Mouse (Mus musculus): ENCODE measurements around the gene Cd101. TPM values are rescaled to one million over a fixed set of nuclear protein-coding genes. Genes with fewer than 3 reads are reported as not detected.

Cd101 gene
- total RNA-seq, 2 experiments from 2014 or later, result 3.5 to 9.7 TPM

Other genes with a start within 250 kb of the Cd101 start
- not detected in 2 replicates for gene Vtcn1, start 204.1 kb downstream of the Cd101 start, total RNA-seq (2015)
- gene Vtcn1, start 204.1 kb downstream of the Cd101 start, total RNA-seq (2017), result not detected in 2 replicates
- gene Trim45, start 107.4 kb downstream of the Cd101 start, total RNA-seq (2015), result 0.83 and 0.98 TPM in 2 replicates
- 2.4 and 4.4 TPM in 2 replicates for gene Trim45, start 107.4 kb downstream of the Cd101 start, total RNA-seq (2017)
- gene Ttf2, start 59.9 kb downstream of the Cd101 start, total RNA-seq (2015), result 16.0 and 20.7 TPM in 2 replicates
- gene Ttf2, start 59.9 kb downstream of the Cd101 start, total RNA-seq (2017), result 23.8 and 24.6 TPM in 2 replicates
- gene Ptgfrn, start 80.7 kb upstream of the Cd101 start, total RNA-seq (2015), result 1.0 and 1.2 TPM in 2 replicates
- 0.98 and 1.8 TPM in 2 replicates for gene Ptgfrn, start 80.7 kb upstream of the Cd101 start, total RNA-seq (2017)

All from megakaryocyte, adult 5-6 weeks (primary cell).